Mouse (Mus musculus): ENCODE measurements at regions not wholly inside any gene's neighbourhood (a gene's known extent, or its start where the extent isn't known, plus 50 kb on each side); places are given as distances from the start of the nearest gene placed in this dataset.
A peak's percentile ranks its signal among the peaks of the same experiment; 100 is the strongest.

DNA sequence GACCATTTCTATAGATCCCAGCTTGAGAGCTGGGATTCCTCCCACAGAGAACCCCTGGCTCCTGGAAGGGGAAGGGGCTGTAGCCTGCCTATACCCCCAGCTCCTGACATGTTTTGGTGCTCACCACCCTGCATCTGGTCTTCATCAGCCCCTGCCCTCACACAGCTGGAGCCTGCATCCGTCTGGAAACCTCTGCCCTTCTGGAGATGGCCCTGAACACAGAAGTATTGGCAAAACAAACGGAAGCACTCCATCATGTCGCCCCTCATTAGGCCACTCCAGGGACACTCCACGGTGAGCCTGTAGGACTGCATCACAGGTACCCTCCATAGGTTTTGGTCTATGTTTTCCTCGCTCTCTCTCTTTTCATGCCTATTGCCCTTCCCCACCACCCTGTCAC lies 231.3 kb downstream of the Rybp start:
- Histone ChIP-seq H3K9ac (ENCODE audit: low read length) (no peak overlapping the region), H3K27me3 (ENCODE audit: control insufficient read depth, insufficient read depth, low read length) (peaks cover 63% of the 10 kb centered on the region), H3K4me2 (ENCODE audit: low read length) (no peak overlapping the region), H3K27ac (replicated peaks in 1 of 2; ENCODE audit: control insufficient read depth in 1 of 2, insufficient read depth in 1 of 2, low read depth in 2 of 2, low read length in 2 of 2) (no peak overlapping the region), H3K4me3 (ENCODE audit: control insufficient read depth in 1 of 2, insufficient read depth in 1 of 2, low read depth in 1 of 2, low read length in 2 of 2) (no peak overlapping the region), H3K36me3 (ENCODE audit: control insufficient read depth, insufficient read depth, low read length) (no peaks in the 10 kb centered on the region), H3K9me3 (ENCODE audit: control insufficient read depth, low read length) (no peaks in the 10 kb centered on the region), H3K4me1 (ENCODE audit: control insufficient read depth in 2 of 2, insufficient read depth in 2 of 2, low read length in 2 of 2) (peaks cover 15 to 29% of the 10 kb centered on the region in 2 experiments)
- ATAC-seq (ENCODE audit: insufficient number of reproducible peaks, insufficient read depth, low FRiP score, low read depth) = no peak
- 66% methylated on average over 5 of the region's 5 CpGs for WGBS

DNA sequence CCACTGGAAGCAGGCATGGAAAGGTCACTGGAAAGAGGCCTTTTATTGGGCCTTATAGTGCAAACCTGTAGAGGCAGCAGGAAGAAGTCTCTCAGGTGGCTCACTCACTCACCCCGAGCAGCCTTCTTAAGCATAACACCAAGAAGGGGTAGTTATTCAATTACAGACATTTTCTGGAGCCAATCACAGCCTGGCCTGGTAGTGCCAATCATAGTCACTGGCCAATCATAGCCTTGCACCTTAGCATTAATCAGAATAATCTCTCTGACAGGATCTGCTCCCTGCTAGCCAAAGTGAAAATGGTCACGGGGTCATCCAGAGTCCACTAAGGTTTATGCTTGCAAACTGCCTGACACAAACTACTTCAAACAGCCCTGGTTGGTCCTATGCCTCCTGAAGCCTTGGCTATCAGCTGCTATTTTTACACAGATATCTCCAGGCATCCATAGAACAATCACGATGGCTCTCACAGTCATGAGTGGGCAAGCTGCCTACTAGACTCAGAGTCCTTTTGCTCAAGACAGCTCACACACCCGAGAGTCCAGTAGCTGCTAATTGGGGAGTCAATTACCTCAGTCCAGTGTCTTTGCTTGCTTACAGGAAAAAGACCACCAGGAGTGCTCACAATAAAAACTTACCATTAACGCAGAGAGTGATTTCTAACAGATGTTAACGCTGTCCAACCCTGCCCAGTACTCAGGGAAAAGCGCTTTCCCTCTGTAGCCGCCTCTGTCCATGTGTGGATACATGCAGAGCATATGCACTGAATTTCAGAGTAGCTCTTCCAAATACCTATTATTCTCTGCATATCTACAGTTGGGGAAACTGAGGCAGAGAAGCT lies 234.1 kb downstream of the Rybp start:
- no peak for ATAC-seq (ENCODE audit: insufficient number of reproducible peaks, insufficient read depth, low FRiP score, low read depth)

DNA sequence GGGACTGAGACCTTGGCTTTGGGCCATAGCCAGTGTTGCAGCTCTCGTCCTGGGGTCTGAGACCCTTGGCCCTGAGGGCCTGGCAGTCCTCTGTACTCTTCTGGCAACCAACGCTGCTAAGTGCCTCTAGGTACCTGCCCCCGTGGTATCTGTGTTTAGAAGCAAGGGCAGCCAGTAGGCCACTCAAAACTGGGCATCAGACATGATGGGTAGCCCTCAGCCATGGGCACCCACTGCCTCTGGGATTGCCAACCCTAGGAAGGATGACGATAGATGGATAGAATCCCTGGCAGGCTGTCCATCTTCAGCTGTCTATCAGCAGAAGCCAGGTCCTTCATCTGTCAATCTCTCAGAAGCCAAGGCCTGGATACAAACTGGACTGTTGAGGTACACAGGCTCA lies 234.9 kb downstream of the Rybp start:
- Histone ChIP-seq H3K27ac (replicated peaks in 1 of 2; ENCODE audit: control insufficient read depth in 1 of 2, insufficient read depth in 1 of 2, low read depth in 2 of 2, low read length in 2 of 2) (0 out of 4 replicates have a peak overlapping the region, but pooled peaks of 1 of the 2 experiments have one; percentile 24), H3K36me3 (ENCODE audit: control insufficient read depth, insufficient read depth, low read length) (no peaks in the 10 kb centered on the region), H3K4me3 (ENCODE audit: control insufficient read depth in 1 of 2, insufficient read depth in 1 of 2, low read depth in 1 of 2, low read length in 2 of 2) (no peak overlapping the region), H3K9me3 (ENCODE audit: control insufficient read depth, low read length) (no peaks in the 10 kb centered on the region), H3K4me1 (ENCODE audit: control insufficient read depth in 2 of 2, insufficient read depth in 2 of 2, low read length in 2 of 2) (peaks cover 10 to 19% of the 10 kb centered on the region in 2 experiments), H3K4me2 (ENCODE audit: low read length) (no peak overlapping the region), H3K9ac (ENCODE audit: low read length) (no peak overlapping the region), H3K27me3 (ENCODE audit: control insufficient read depth, insufficient read depth, low read length) (peaks cover 61% of the 10 kb centered on the region)
- 73% methylated on average over 4 of the region's 4 CpGs for WGBS
- ATAC-seq (ENCODE audit: insufficient number of reproducible peaks, insufficient read depth, low FRiP score, low read depth) = no peak

More for the DNA sequence above, 234.1 kb downstream of the Rybp start:
- H3K9me3 ChIP-seq (ENCODE audit: control insufficient read depth, low read length) = no peaks in the 10 kb centered on the region
- peak overlapping the region; percentile 23 for H3K4me2 ChIP-seq (ENCODE audit: low read length)
- peaks cover 63% of the 10 kb centered on the region for H3K27me3 ChIP-seq (ENCODE audit: control insufficient read depth, insufficient read depth, low read length)
- H3K27ac ChIP-seq (replicated peaks in 1 of 2; ENCODE audit: control insufficient read depth in 1 of 2, insufficient read depth in 1 of 2, low read depth in 2 of 2, low read length in 2 of 2) = peak overlapping the region in 1 of 2 experiments; percentile 24; a peak in 1 of 4 replicates
- H3K4me3 ChIP-seq (ENCODE audit: control insufficient read depth in 1 of 2, insufficient read depth in 1 of 2, low read depth in 1 of 2, low read length in 2 of 2) = no peak overlapping the region
- no peaks in the 10 kb centered on the region for H3K36me3 ChIP-seq (ENCODE audit: control insufficient read depth, insufficient read depth, low read length)
- peaks cover 10 to 19% of the 10 kb centered on the region in 2 experiments for H3K4me1 ChIP-seq (ENCODE audit: control insufficient read depth in 2 of 2, insufficient read depth in 2 of 2, low read length in 2 of 2)
- 49% methylated on average over 8 of the region's 8 CpGs for WGBS
- no peak overlapping the region for H3K9ac ChIP-seq (ENCODE audit: low read length)

DNA sequence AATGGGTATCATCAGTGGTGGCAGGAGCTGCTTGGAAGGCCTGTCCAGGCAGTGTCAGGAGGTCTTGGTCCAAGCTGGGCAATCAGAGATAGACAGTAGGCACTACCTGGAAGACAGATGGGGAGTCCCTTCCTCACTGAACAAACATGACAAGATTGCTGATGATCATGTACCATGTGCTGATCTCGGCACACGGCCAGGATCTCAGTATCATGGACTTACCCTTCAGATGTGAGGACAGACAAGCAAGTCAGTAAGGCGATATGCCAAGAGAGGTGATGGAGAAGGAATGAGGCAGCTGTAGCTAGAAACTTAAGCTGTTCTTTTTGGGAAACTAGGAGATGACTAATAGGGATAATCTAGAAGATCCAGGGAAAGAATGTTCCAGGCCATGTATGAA lies 238.2 kb downstream of the Rybp start:
- Histone ChIP-seq H3K9ac (ENCODE audit: low read length) (no peak overlapping the region), H3K4me1 (ENCODE audit: control insufficient read depth in 2 of 2, insufficient read depth in 2 of 2, low read length in 2 of 2) (peaks cover 19 to 31% of the 10 kb centered on the region in 2 experiments), H3K9me3 (ENCODE audit: control insufficient read depth, low read length) (no peaks in the 10 kb centered on the region), H3K36me3 (ENCODE audit: control insufficient read depth, insufficient read depth, low read length) (no peaks in the 10 kb centered on the region), H3K27ac (replicated peaks in 1 of 2; ENCODE audit: control insufficient read depth in 1 of 2, insufficient read depth in 1 of 2, low read depth in 2 of 2, low read length in 2 of 2) (no peak overlapping the region), H3K4me3 (ENCODE audit: control insufficient read depth in 1 of 2, insufficient read depth in 1 of 2, low read depth in 1 of 2, low read length in 2 of 2) (no peak overlapping the region), H3K4me2 (ENCODE audit: low read length) (no peak overlapping the region), H3K27me3 (ENCODE audit: control insufficient read depth, insufficient read depth, low read length) (peaks cover 47% of the 10 kb centered on the region)
- 91% methylated on average over 3 of the region's 3 CpGs for WGBS
- no peak for ATAC-seq (ENCODE audit: insufficient number of reproducible peaks, insufficient read depth, low FRiP score, low read depth)

DNA sequence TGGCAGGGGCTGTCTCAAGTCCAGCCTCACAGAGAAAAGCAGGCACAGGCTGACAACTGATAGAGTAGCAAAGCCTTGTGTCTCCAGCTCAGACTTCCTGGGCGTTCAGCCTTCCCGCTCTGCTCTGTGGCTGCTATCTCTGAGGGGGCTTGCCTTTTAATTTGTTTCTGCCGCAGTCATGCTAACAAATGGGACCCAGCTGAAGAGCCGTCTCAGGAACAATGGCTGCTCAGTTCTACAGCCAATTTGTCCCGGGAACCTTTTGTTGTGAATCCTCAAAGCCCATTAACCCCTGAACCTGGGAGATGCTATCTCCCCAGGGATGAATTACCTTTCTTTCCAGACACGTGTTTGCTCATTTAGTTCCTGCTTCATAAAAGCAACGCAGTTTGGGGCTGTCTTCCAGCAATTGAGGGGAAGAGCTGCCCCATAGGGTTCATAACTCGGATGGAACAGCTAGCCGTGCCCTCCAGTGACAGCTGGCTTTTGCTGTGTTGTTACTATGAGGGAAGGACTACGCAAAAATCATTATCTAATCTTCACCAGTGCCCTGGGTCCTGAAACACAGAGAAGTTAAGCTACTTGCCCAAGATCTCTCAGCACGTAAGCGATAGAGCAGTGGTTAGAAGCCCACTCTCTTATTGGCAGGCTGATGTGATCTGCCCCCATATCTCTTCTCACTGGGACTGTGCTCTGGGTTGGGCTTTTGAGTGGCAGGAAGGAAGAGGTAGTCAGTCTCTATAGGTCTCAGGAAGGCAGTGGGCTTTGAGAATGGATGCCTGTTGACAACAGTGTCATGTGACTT lies 240.9 kb downstream of the Rybp start:
- Histone ChIP-seq H3K36me3 (ENCODE audit: control insufficient read depth, insufficient read depth, low read length) (no peaks in the 10 kb centered on the region), H3K27me3 (ENCODE audit: control insufficient read depth, insufficient read depth, low read length) (peaks cover 56% of the 10 kb centered on the region), H3K4me2 (ENCODE audit: low read length) (no peak overlapping the region), H3K4me3 (ENCODE audit: control insufficient read depth in 1 of 2, insufficient read depth in 1 of 2, low read depth in 1 of 2, low read length in 2 of 2) (no peak overlapping the region), H3K4me1 (ENCODE audit: control insufficient read depth in 2 of 2, insufficient read depth in 2 of 2, low read length in 2 of 2) (peaks cover 11 to 15% of the 10 kb centered on the region in 2 experiments), H3K9me3 (ENCODE audit: control insufficient read depth, low read length) (no peaks in the 10 kb centered on the region), H3K27ac (replicated peaks in 1 of 2; ENCODE audit: control insufficient read depth in 1 of 2, insufficient read depth in 1 of 2, low read depth in 2 of 2, low read length in 2 of 2) (no peak overlapping the region), H3K9ac (ENCODE audit: low read length) (no peak overlapping the region)
- no peak for ATAC-seq (ENCODE audit: insufficient number of reproducible peaks, insufficient read depth, low FRiP score, low read depth)
- 20% methylated on average over 12 of the region's 12 CpGs for WGBS

DNA sequence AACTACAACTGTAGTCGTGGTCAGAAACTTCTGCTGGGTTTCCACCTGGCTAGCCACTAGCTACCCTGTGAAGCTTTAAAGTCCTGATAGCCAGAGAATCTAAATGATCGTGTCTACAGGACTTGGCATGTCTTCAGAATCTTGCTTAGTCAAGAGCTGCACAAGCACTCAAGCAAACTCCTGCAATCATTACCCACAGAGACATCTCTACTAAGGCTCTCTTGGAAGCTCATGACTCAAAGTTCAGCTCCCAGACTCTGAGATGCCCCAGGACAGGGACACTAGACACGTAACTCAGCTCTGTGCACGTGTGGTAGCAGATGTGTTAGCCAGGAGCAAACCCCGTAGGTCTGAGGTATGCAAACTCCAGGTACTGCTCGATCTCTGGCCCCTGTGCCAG lies 242.2 kb downstream of the Rybp start:
- peaks cover 60% of the 10 kb centered on the region for H3K27me3 ChIP-seq (ENCODE audit: control insufficient read depth, insufficient read depth, low read length)

DNA sequence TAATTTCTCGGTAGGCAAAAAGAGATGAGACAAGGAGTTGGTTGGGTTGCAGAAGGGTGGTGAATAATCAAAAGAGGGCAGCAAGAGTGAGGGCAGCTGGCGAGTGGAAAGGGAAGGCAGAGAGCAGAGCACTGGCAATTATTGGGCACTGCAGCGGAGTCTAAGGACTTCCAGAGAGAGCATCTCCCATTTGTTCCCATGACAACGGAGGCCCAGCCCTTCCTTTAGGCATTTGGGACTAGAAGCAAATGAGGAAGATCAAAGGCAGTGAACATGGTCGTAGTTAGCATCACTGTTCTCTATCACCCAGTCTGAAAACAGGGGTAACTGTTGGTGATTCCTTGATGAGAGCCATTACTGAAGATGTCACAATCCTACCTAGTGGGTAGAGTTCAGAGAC lies 246.1 kb downstream of the Rybp start:
- 48% methylated on average over 5 of the region's 5 CpGs for WGBS
- Histone ChIP-seq H3K36me3 (ENCODE audit: control insufficient read depth, insufficient read depth, low read length) (no peaks in the 10 kb centered on the region), H3K4me3 (ENCODE audit: control insufficient read depth in 1 of 2, insufficient read depth in 1 of 2, low read depth in 1 of 2, low read length in 2 of 2) (no peak overlapping the region), H3K9ac (ENCODE audit: low read length) (no peak overlapping the region), H3K4me1 (ENCODE audit: control insufficient read depth in 2 of 2, insufficient read depth in 2 of 2, low read length in 2 of 2) (peaks cover 18 to 24% of the 10 kb centered on the region in 2 experiments), H3K27me3 (ENCODE audit: control insufficient read depth, insufficient read depth, low read length) (peaks cover 68% of the 10 kb centered on the region), H3K9me3 (ENCODE audit: control insufficient read depth, low read length) (no peaks in the 10 kb centered on the region), H3K4me2 (ENCODE audit: low read length) (0 out of 2 replicates have a peak overlapping the region, but pooled peaks have one; percentile 28), H3K27ac (replicated peaks in 1 of 2; ENCODE audit: control insufficient read depth in 1 of 2, insufficient read depth in 1 of 2, low read depth in 2 of 2, low read length in 2 of 2) (peak overlapping the region; percentile 24 to 38; a peak in 2 of 4 replicates)
- ATAC-seq (ENCODE audit: insufficient number of reproducible peaks, insufficient read depth, low FRiP score, low read depth) = no peak

More for the DNA sequence above, 242.2 kb downstream of the Rybp start:
- Histone ChIP-seq H3K4me3 (ENCODE audit: control insufficient read depth in 1 of 2, insufficient read depth in 1 of 2, low read depth in 1 of 2, low read length in 2 of 2) (no peak overlapping the region), H3K27ac (replicated peaks in 1 of 2; ENCODE audit: control insufficient read depth in 1 of 2, insufficient read depth in 1 of 2, low read depth in 2 of 2, low read length in 2 of 2) (no peak overlapping the region), H3K4me1 (ENCODE audit: control insufficient read depth in 2 of 2, insufficient read depth in 2 of 2, low read length in 2 of 2) (peaks cover 21 to 28% of the 10 kb centered on the region in 2 experiments), H3K9ac (ENCODE audit: low read length) (no peak overlapping the region), H3K4me2 (ENCODE audit: low read length) (no peak overlapping the region), H3K36me3 (ENCODE audit: control insufficient read depth, insufficient read depth, low read length) (no peaks in the 10 kb centered on the region), H3K9me3 (ENCODE audit: control insufficient read depth, low read length) (no peaks in the 10 kb centered on the region)
- no peak for ATAC-seq (ENCODE audit: insufficient number of reproducible peaks, insufficient read depth, low FRiP score, low read depth)
- WGBS = 77% methylated on average over 6 of the region's 6 CpGs

Measured in heart, embryonic 14.5 days (tissue).